Mouse (Mus musculus) liver, postnatal 0 days (tissue): ENCODE measurements around the gene Hnrnpd. TPM values are rescaled to one million over a fixed set of nuclear protein-coding genes. Genes with fewer than 3 reads are reported as not detected.

Source experiments
- ATAC-seq: fragments of 200-750 bp; cut with Nextera tagmentation; 2 replicates; pipeline ENCODE4 v1.8.0; 2017; ENCODE audit warnings: mild to moderate bottlenecking, moderate library complexity
- DNase-seq: peaks from one replicate; pipeline ENCODE4 v3.0.0-alpha.2; 2016
- H3K27ac ChIP-seq: fragments of 300-500 bp; sonication (generic); 2 replicates; pipeline ENCODE4 v1.5.1; 2014; ENCODE audit warnings: antibody characterized with exemption, moderate library complexity, mild to moderate bottlenecking, low read depth
- H3K27me3 ChIP-seq: fragments of 300-500 bp; sonication (generic); 2 replicates; pipeline ENCODE4 v1.6.1; 2014; ENCODE audit warnings: low read length, control low read depth, mixed read lengths; ENCODE audit not compliant: insufficient read depth
- H3K36me3 ChIP-seq: fragments of 300-500 bp; sonication (generic); replicated peaks from 2 replicates; pipeline ENCODE4 v1.6.1; 2014; ENCODE audit warnings: mild to moderate bottlenecking, control low read depth, low read length, moderate library complexity, mixed read lengths; ENCODE audit not compliant: insufficient read depth
- H3K4me1 ChIP-seq: fragments of 300-500 bp; sonication (generic); 2 replicates; pipeline ENCODE4 v1.6.1; 2014; ENCODE audit warnings: antibody characterized with exemption, mild to moderate bottlenecking, control low read depth; ENCODE audit not compliant: insufficient read depth
- H3K4me2 ChIP-seq: fragments of 300-500 bp; sonication (generic); 2 replicates; pipeline ENCODE4 v1.6.1; 2014; ENCODE audit warnings: low read depth, mild to moderate bottlenecking, low read length, moderate library complexity, mixed read lengths
- H3K4me3 ChIP-seq: fragments of 300-500 bp; sonication (generic); 2 replicates; pipeline ENCODE4 v1.5.1; 2014; ENCODE audit warnings: low read depth, low read length
- H3K9ac ChIP-seq: fragments of 300-500 bp; sonication (generic); replicated peaks from 2 replicates; pipeline ENCODE4 v1.6.1; 2014; ENCODE audit warnings: mild to moderate bottlenecking, moderate library complexity
- H3K9me3 ChIP-seq: fragments of 300-500 bp; sonication (generic); 2 replicates; pipeline ENCODE4 v1.6.1; 2016; ENCODE audit warnings: mild to moderate bottlenecking, control low read depth, low read length, mixed read lengths
- CTCF ChIP-seq: sonication (generic); IDR thresholded peaks from 2 replicates; pipeline ENCODE4 v1.5.1; 2016; ENCODE audit warnings: antibody characterized with exemption, low read depth
- EP300 ChIP-seq: IDR thresholded peaks from 2 replicates; pipeline ENCODE4 v1.6.1; 2016; ENCODE audit warnings: antibody characterized with exemption, low read depth, mild to moderate bottlenecking
- WGBS: fragments of 180-500 bp; shearing (Covaris S2); extraction: QIAGEN DNeasy Blood & Tissue Kit; methylation state at CpG from one replicate; pipeline ENCODE4 v1.1.7; 2014; ENCODE audit not compliant: insufficient replicate concordance; 5-methylcytosine and 5-hydroxymethylcytosine counted together
- polyA plus RNA-seq: library from polyadenylated mRNA; unstranded; fragments of >200 nt; fragmentation: Nextera tagmentation; extraction: Ambion mirVana; gene quantifications from 2 replicates; pipeline ENCODE4 v1.2.1, GENCODE M21; 2015

The Hnrnpd gene
- polyA plus RNA-seq, 1 experiment from 2014 or later, result 38.1 TPM

GRCm38 (mm10) chr5:100000048-100000447 is 21.3 kb upstream of the Hnrnpd start:
- DNase-seq (no peak), ATAC-seq (0 out of 2 replicates have a peak, but pooled peaks have one; percentile 10)
- TF ChIP-seq EP300 (no peak), CTCF (no peak)
- Histone ChIP-seq H3K27ac (no peak overlapping the region), H3K9me3 (peaks cover 2% of the 10 kb centered on the region; the same call in 1 of the 2 replicates), H3K4me1 (0 out of 2 replicates have a peak, but pooled peaks cover under 1% of the 10 kb centered on the region), H3K4me3 (no peak overlapping the region), H3K27me3 (no peaks in the 10 kb centered on the region), H3K4me2 (no peak overlapping the region), H3K36me3 (no peaks in the 10 kb centered on the region), H3K9ac (no peak overlapping the region)
- WGBS, result 55% methylated on average over 7 of the region's 7 CpGs

GRCm38 (mm10) chr5:99994680-99995079 is 15.9 kb upstream of the Hnrnpd start:
- Histone ChIP-seq H3K9me3 (peaks cover 2% of the 10 kb centered on the region; the same call in 1 of the 2 replicates), H3K4me2 (peak overlapping the region; percentile 18; the same call in 1 of the 2 replicates), H3K36me3 (no peaks in the 10 kb centered on the region), H3K4me1 (0 out of 2 replicates have a peak, but pooled peaks cover 3% of the 10 kb centered on the region), H3K9ac (no peak overlapping the region), H3K27ac (peak overlapping the region; percentile 74), H3K4me3 (no peak overlapping the region), H3K27me3 (no peaks in the 10 kb centered on the region)
- WGBS, result 63% methylated on average over 3 of the region's 3 CpGs
- peak; percentile 84 for ATAC-seq
- no peak for DNase-seq
- TF ChIP-seq CTCF (no peak), EP300 (no peak)

GRCm38 (mm10) chr5:99994166-99994565 is 15.4 kb upstream of the Hnrnpd start:
- Histone ChIP-seq H3K27me3 (no peaks in the 10 kb centered on the region), H3K4me1 (0 out of 2 replicates have a peak, but pooled peaks cover 3% of the 10 kb centered on the region), H3K9me3 (peaks cover 2% of the 10 kb centered on the region; the same call in 1 of the 2 replicates), H3K4me2 (0 out of 2 replicates have a peak overlapping the region, but pooled peaks have one; percentile 4), H3K9ac (no peak overlapping the region), H3K36me3 (no peaks in the 10 kb centered on the region), H3K4me3 (no peak overlapping the region), H3K27ac (peak overlapping the region; percentile 74)
- DNase-seq (peak; percentile 46), ATAC-seq (peak; percentile 97)
- 56% methylated on average over 3 of the region's 3 CpGs for WGBS
- TF ChIP-seq EP300 (peak; percentile 53), CTCF (no peak)

- Histone ChIP-seq H3K36me3 (no peaks in the 10 kb centered on the region), H3K27ac (0 out of 2 replicates have a peak overlapping the region, but pooled peaks have one; percentile 17), H3K27me3 (no peaks in the 10 kb centered on the region), H3K9ac (no peak overlapping the region), H3K4me2 (0 out of 2 replicates have a peak overlapping the region, but pooled peaks have one; percentile 24), H3K4me1 (peaks cover 6% of the 10 kb centered on the region; the same call in 1 of the 2 replicates), H3K4me3 (no peak overlapping the region), H3K9me3 (no peaks in the 10 kb centered on the region)
- 68% methylated on average over 9 of the region's 9 CpGs for WGBS
- ATAC-seq, result no peak
- no peak for DNase-seq
- TF ChIP-seq CTCF (no peak), EP300 (no peak)
Measured at GRCm38 (mm10) chr5:99983452-99984061, 4.8 kb upstream of the Hnrnpd start.

DNA sequence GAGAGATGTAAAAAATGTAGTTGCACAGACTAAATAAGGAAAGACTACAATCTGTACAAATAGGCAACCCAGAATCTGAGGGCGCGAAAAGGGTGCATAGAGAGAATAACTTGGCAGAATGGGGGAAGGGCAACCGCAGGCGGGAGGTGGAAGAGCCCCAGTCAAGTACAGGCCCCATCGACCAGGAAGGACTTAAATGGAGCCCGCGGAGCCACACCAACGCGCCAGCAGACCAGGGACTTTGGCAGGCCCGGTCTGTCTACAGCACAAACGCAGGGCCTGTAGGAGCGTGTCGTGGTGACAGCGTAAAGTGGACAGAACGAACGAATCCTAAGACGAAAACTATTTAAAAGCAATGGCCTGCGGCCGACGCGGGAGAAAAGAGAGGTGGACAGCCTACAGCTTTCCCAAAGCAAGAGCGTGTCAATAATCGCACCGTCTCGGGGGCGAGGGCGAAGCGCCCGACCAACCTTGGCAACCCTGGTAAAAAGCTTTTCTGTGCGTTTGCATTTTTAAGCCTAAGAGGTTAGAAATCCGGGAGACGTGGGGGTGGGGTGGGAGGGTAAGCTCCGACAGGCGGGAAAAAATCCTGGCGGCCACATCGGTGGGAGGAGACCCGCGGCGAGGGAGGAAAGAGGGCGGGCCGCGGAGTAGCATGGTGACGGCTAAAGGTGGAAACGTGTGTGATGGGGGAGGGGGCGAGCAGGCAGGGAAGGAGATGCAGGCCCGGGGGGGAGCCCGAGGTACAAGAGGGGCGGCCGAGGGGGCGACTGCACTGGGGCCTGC is 1.0 kb downstream of the Hnrnpd start:
- under 1% methylated on average over 43 of the region's 50 CpGs for WGBS
- ATAC-seq (peak; percentile 48), DNase-seq (peak; percentile 88)
- Histone ChIP-seq H3K4me1 (peaks cover 30% of the 10 kb centered on the region), H3K4me3 (peak overlapping the region; percentile 97), H3K27ac (peak overlapping the region; percentile 99), H3K9me3 (no peaks in the 10 kb centered on the region), H3K9ac (peak overlapping the region; percentile 98), H3K4me2 (peak overlapping the region; percentile 82), H3K27me3 (no peaks in the 10 kb centered on the region), H3K36me3 (peaks cover 11% of the 10 kb centered on the region)
- TF ChIP-seq EP300, result no peak
- TF ChIP-seq CTCF, result no peak
